Mouse (Mus musculus): ENCODE measurements around the gene Trank1. TPM values are rescaled to one million over a fixed set of nuclear protein-coding genes. Genes with fewer than 3 reads are reported as not detected.

Trank1 gene
- polyA plus RNA-seq, 1 experiment from 2014 or later, result 5.9 TPM

DNA sequence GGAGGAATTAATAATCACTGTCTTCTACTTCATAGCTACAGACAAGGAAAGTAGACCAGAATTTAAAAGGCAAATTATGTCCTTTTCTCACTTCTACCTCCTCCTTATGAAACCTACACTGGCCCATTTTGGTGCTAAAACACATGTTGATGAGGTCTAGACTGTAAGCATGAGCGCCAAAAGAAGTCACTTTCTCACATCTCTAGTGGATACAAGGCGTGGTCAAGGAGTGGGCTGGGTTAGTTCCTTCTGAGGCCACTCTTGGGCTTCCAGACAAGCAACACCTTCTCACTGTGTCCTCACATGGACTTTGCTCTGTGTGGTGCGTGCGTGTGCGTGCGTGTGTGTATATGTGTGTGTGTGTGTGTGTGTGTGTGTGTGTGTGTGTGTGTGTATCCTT lies 70.9 kb downstream of the Trank1 start:
- Histone ChIP-seq H3K27ac (ENCODE audit: low read depth, low read length) (no peak overlapping the region), H3K27me3 (replicated peaks; ENCODE audit: control insufficient read depth, insufficient read depth, low read length) (no peaks in the 10 kb centered on the region), H3K9ac (ENCODE audit: low read length) (no peak overlapping the region), H3K4me1 (ENCODE audit: control insufficient read depth, insufficient read depth, low read length) (no peaks in the 10 kb centered on the region), H3K4me2 (ENCODE audit: low read length) (no peak overlapping the region), H3K36me3 (ENCODE audit: control insufficient read depth, insufficient read depth, low read length) (no peaks in the 10 kb centered on the region), H3K9me3 (replicated peaks; ENCODE audit: control insufficient read depth, low read length) (no peaks in the 10 kb centered on the region), H3K4me3 (ENCODE audit: low read depth, low read length) (no peak overlapping the region)
- 98% methylated on average over 6 of the region's 6 CpGs for WGBS
- ATAC-seq (no peak), DNase-seq (ENCODE audit: low spot score) (no peak)

DNA sequence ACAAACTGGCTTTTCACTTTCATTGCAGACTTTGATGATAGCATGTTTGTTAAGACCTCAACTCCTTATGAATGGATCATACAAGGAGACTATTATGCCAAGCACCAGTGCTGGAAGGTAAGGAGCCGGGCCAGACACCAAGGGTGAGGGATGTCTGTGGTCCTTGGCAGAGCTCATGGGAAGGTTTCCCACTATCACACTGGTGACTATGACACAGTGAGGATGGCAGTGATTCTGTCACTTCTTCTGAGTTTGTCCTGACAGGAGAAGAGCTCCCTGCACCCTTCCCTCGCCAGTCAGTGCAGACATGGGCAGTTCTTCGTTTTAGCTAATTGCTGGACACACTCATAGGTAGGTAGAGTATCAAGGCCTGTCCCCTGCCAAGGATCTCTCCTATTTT lies 71.5 kb downstream of the Trank1 start:
- no peak for ATAC-seq
- Histone ChIP-seq H3K9ac (ENCODE audit: low read length) (no peak overlapping the region), H3K27ac (ENCODE audit: low read depth, low read length) (no peak overlapping the region), H3K4me3 (ENCODE audit: low read depth, low read length) (no peak overlapping the region), H3K4me1 (ENCODE audit: control insufficient read depth, insufficient read depth, low read length) (no peaks in the 10 kb centered on the region), H3K27me3 (replicated peaks; ENCODE audit: control insufficient read depth, insufficient read depth, low read length) (no peaks in the 10 kb centered on the region), H3K4me2 (ENCODE audit: low read length) (no peak overlapping the region), H3K9me3 (replicated peaks; ENCODE audit: control insufficient read depth, low read length) (no peaks in the 10 kb centered on the region), H3K36me3 (ENCODE audit: control insufficient read depth, insufficient read depth, low read length) (no peaks in the 10 kb centered on the region)
- no peak for DNase-seq (ENCODE audit: low spot score)
- 88% methylated on average over 3 of the region's 3 CpGs for WGBS

DNA sequence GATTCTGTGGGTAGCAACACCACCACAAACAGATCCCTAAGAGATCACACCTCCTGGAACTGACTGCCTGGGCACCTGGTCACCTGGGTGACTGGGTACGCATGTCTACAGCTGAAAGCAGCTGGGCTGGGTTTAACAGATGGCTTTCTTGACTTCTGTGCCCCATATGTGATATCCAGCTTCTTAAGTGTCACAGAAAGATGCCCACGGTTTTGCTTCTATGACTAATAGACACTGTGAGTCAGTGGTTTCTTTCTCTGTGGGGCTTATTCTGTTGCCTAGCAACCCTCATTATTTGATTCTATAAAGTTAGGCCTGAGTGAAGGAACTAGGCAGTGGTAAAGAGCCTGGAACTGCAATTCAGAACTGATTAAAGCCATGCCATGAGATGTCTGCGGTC lies 72.2 kb downstream of the Trank1 start:
- Histone ChIP-seq H3K27ac (ENCODE audit: low read depth, low read length) (0 out of 2 replicates have a peak overlapping the region, but pooled peaks have one; percentile 1), H3K9me3 (replicated peaks; ENCODE audit: control insufficient read depth, low read length) (no peaks in the 10 kb centered on the region), H3K27me3 (replicated peaks; ENCODE audit: control insufficient read depth, insufficient read depth, low read length) (no peaks in the 10 kb centered on the region), H3K4me1 (ENCODE audit: control insufficient read depth, insufficient read depth, low read length) (no peaks in the 10 kb centered on the region), H3K4me2 (ENCODE audit: low read length) (no peak overlapping the region), H3K9ac (ENCODE audit: low read length) (no peak overlapping the region), H3K4me3 (ENCODE audit: low read depth, low read length) (no peak overlapping the region), H3K36me3 (ENCODE audit: control insufficient read depth, insufficient read depth, low read length) (no peaks in the 10 kb centered on the region)
- ATAC-seq, result no peak
- DNase-seq (ENCODE audit: low spot score), result peak; percentile 67
- WGBS, result 44% methylated on average over 3 of the region's 3 CpGs

DNA sequence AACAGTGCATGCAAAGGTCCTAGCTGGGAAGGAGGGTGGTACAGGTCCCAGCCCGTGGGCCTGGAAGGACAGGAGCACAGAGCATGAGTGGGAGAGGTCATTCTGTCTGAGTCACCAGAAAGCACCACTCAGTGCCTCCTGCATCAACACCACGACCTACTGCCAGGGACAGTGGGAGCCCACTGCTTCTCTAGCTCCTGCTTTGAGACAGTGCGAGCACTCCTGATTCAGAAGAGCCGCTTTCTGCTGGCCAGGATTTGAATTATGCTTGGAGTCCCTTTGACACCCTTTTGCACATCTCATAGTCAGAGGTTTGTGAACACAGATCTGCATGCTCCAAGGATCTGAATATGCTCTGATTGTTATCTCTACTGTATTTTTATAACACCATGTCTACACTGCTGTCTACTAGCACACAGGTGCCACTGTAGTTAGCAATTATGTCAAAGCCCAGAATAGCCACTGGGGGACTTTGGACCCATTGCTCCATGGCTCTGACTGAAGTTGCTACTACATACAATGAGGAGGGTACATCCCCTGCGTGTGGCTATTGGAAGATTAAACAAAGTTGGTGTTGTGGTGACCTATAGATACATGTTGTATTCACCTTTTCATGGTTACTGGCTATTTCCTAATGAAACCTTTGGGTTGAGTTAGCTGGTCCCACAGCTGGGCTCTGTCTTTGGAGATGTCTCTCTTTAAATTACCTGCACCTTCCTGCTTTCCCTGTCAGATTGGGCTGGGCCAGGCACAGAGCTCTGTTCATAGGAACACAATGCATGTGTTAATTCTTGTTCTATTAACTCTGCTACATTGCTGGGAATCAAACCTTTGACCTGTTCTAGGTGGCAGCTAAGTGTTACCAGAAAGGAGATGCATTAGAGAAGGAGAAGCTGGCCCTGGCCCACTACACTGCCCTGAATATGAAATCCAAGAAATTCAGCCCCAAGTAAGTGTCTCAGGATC lies 74.3 kb downstream of the Trank1 start:
- no peak for ATAC-seq
- Histone ChIP-seq H3K4me1 (ENCODE audit: control insufficient read depth, insufficient read depth, low read length) (no peaks in the 10 kb centered on the region), H3K36me3 (ENCODE audit: control insufficient read depth, insufficient read depth, low read length) (no peaks in the 10 kb centered on the region), H3K9me3 (replicated peaks; ENCODE audit: control insufficient read depth, low read length) (no peaks in the 10 kb centered on the region), H3K27ac (ENCODE audit: low read depth, low read length) (no peak overlapping the region), H3K9ac (ENCODE audit: low read length) (no peak overlapping the region), H3K4me2 (ENCODE audit: low read length) (no peak overlapping the region), H3K27me3 (replicated peaks; ENCODE audit: control insufficient read depth, insufficient read depth, low read length) (no peaks in the 10 kb centered on the region), H3K4me3 (ENCODE audit: low read depth, low read length) (no peak overlapping the region)
- no peak for DNase-seq (ENCODE audit: low spot score)
- 84% methylated on average over 5 of the region's 5 CpGs for WGBS

DNA sequence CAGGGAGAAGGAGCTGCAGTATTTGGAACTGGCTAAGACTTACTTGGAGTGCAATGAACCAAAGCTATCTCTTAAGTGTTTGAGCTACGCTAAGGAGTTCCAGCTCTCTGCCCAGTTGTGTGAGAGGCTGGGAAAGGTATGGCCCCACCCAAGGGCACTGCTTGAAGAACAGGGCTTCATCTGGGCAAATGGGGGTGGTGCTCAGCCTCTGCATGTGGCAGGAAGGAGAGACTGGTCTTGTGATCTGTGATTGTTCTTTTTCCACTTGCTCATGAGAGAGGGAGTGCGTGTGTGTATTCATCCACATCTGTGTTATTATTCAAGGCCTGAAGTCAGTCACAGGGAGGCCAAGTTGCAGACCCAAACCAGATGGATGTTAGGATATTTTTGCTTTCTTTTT lies 75.0 kb downstream of the Trank1 start:
- H3K9ac ChIP-seq (ENCODE audit: low read length), result no peak overlapping the region
- no peak overlapping the region for H3K27ac ChIP-seq (ENCODE audit: low read depth, low read length)
- H3K27me3 ChIP-seq (replicated peaks; ENCODE audit: control insufficient read depth, insufficient read depth, low read length), result no peaks in the 10 kb centered on the region
- H3K4me1 ChIP-seq (ENCODE audit: control insufficient read depth, insufficient read depth, low read length), result no peaks in the 10 kb centered on the region
- H3K4me2 ChIP-seq (ENCODE audit: low read length), result no peak overlapping the region
- no peaks in the 10 kb centered on the region for H3K36me3 ChIP-seq (ENCODE audit: control insufficient read depth, insufficient read depth, low read length)
- DNase-seq (ENCODE audit: low spot score), result no peak
- no peak overlapping the region for H3K4me3 ChIP-seq (ENCODE audit: low read depth, low read length)
- no peak for ATAC-seq
- no peaks in the 10 kb centered on the region for H3K9me3 ChIP-seq (replicated peaks; ENCODE audit: control insufficient read depth, low read length)
- 81% methylated on average over 2 of the region's 2 CpGs for WGBS

DNA sequence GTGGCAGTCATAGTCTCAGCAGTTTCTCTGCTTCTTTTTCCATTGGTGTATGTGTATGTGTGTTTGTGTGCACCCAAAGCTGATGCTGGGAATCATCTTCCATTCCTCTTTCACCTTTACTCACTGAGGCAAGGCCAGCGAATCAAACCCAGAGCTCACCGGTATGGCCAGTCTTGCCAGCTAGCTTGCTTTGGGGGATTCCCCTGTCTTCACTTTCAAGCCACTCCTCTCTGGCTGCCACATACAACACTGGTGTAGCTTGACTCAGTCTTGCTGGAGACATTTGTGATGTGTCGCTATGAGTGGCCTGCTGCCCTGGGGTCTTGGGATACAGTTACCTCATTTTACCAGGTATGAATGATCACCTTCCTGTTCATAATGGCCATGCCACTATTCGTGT lies 76.0 kb downstream of the Trank1 start:
- WGBS, result 91% methylated on average over 4 of the region's 4 CpGs

DNA sequence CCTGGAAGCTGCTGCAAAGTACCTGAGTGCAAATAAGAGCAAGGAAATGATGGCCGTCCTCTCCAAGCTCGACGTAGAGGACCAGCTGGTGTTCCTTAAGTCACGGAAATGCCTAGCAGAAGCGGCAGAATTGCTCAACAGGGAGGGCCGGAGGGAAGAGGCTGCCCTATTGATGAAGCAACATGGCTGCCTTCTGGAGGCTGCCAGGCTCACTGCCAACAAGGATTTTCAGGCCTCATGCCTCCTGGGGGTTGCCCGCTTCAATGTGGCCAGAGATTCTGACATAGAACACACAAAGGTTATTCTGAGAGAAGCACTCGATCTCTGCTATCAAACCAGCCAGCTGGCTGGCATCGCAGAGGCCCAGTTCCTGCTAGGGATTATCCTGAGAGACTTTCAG lies 78.5 kb downstream of the Trank1 start:
- no peak for ATAC-seq
- no peaks in the 10 kb centered on the region for H3K27me3 ChIP-seq (replicated peaks; ENCODE audit: control insufficient read depth, insufficient read depth, low read length)
- no peaks in the 10 kb centered on the region for H3K36me3 ChIP-seq (ENCODE audit: control insufficient read depth, insufficient read depth, low read length)
- H3K4me2 ChIP-seq (ENCODE audit: low read length), result no peak overlapping the region
- no peaks in the 10 kb centered on the region for H3K4me1 ChIP-seq (ENCODE audit: control insufficient read depth, insufficient read depth, low read length)
- no peak overlapping the region for H3K27ac ChIP-seq (ENCODE audit: low read depth, low read length)
- no peaks in the 10 kb centered on the region for H3K9me3 ChIP-seq (replicated peaks; ENCODE audit: control insufficient read depth, low read length)
- 78% methylated on average over 9 of the region's 9 CpGs for WGBS
- no peak overlapping the region for H3K4me3 ChIP-seq (ENCODE audit: low read depth, low read length)
- no peak for DNase-seq (ENCODE audit: low spot score)
- no peak overlapping the region for H3K9ac ChIP-seq (ENCODE audit: low read length)

More for the DNA sequence above, 76.0 kb downstream of the Trank1 start:
- Histone ChIP-seq H3K9ac (ENCODE audit: low read length) (no peak overlapping the region), H3K27ac (ENCODE audit: low read depth, low read length) (no peak overlapping the region), H3K4me1 (ENCODE audit: control insufficient read depth, insufficient read depth, low read length) (no peaks in the 10 kb centered on the region), H3K4me2 (ENCODE audit: low read length) (no peak overlapping the region), H3K4me3 (ENCODE audit: low read depth, low read length) (no peak overlapping the region), H3K9me3 (replicated peaks; ENCODE audit: control insufficient read depth, low read length) (no peaks in the 10 kb centered on the region), H3K36me3 (ENCODE audit: control insufficient read depth, insufficient read depth, low read length) (no peaks in the 10 kb centered on the region), H3K27me3 (replicated peaks; ENCODE audit: control insufficient read depth, insufficient read depth, low read length) (no peaks in the 10 kb centered on the region)
- ATAC-seq (no peak), DNase-seq (ENCODE audit: low spot score) (no peak)

DNA sequence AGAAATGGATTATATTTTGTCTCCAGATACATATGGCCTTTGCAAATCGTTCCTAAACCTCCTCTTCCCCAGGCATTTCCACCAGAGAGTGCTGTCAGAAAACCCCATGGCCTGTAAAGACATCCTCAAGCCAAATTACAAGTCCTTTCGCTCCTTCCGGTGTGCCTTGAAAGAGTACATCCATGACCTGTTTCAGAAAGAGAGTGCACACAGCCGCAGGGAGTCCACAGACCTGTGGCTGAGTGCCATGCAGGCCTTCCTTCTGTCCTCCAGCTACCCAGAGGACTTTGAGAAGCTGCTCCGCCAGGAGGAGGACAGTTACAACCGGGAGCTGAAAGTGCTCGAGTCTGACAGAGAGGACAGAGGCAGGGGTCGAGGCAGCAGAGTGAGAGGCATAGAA lies 79.5 kb downstream of the Trank1 start:
- Histone ChIP-seq H3K4me3 (ENCODE audit: low read depth, low read length) (no peak overlapping the region), H3K27ac (ENCODE audit: low read depth, low read length) (no peak overlapping the region), H3K4me1 (ENCODE audit: control insufficient read depth, insufficient read depth, low read length) (no peaks in the 10 kb centered on the region), H3K27me3 (replicated peaks; ENCODE audit: control insufficient read depth, insufficient read depth, low read length) (no peaks in the 10 kb centered on the region), H3K4me2 (ENCODE audit: low read length) (no peak overlapping the region), H3K9me3 (replicated peaks; ENCODE audit: control insufficient read depth, low read length) (no peaks in the 10 kb centered on the region), H3K9ac (ENCODE audit: low read length) (no peak overlapping the region), H3K36me3 (ENCODE audit: control insufficient read depth, insufficient read depth, low read length) (no peaks in the 10 kb centered on the region)
- 89% methylated on average over 8 of the region's 8 CpGs for WGBS
- DNase-seq (ENCODE audit: low spot score), result no peak
- no peak for ATAC-seq

DNA sequence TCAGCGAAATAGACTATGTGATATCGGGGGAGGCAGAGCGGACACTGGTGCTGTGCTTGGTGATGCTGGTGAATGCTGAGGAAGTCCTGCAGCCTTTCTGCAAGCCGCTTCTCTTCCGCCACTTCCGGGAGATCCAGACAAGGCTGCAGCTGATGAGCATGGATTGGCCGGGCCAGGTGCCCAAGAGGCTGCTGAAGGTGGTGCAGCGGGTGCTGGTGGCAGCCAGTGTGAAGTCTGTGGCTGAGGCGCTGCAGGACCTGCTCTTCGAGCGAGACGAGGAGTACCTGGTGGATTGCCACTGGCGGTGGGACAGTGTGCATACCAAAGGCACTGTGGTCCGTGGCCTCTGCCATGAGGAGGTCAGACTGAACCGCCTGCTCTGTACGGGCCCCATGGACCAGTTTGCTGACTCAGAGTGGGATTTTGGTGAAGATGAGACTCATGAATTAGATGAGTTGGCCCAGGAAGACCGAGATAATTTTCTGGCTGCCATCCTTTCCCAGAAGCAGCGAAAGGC lies 80.4 kb downstream of the Trank1 start:
- no peaks in the 10 kb centered on the region for H3K27me3 ChIP-seq (replicated peaks; ENCODE audit: control insufficient read depth, insufficient read depth, low read length)
- DNase-seq (ENCODE audit: low spot score) (no peak), ATAC-seq (no peak)
- H3K36me3 ChIP-seq (ENCODE audit: control insufficient read depth, insufficient read depth, low read length), result no peaks in the 10 kb centered on the region
- H3K27ac ChIP-seq (ENCODE audit: low read depth, low read length), result no peak overlapping the region
- H3K4me3 ChIP-seq (ENCODE audit: low read depth, low read length), result no peak overlapping the region
- WGBS, result 92% methylated on average over 18 of the region's 18 CpGs
- H3K9ac ChIP-seq (ENCODE audit: low read length), result no peak overlapping the region
- H3K4me2 ChIP-seq (ENCODE audit: low read length), result no peak overlapping the region
- H3K4me1 ChIP-seq (ENCODE audit: control insufficient read depth, insufficient read depth, low read length), result no peaks in the 10 kb centered on the region
- H3K9me3 ChIP-seq (replicated peaks; ENCODE audit: control insufficient read depth, low read length), result no peaks in the 10 kb centered on the region
